Mouse (Mus musculus): ENCODE results near the gene Rd3l. TPM values are rescaled to one million over a fixed set of nuclear protein-coding genes. Genes with fewer than 3 reads are reported as not detected.

The Rd3l gene
- polyA plus RNA-seq, 1 experiment from 2014 or later: 0.26 TPM

DNA sequence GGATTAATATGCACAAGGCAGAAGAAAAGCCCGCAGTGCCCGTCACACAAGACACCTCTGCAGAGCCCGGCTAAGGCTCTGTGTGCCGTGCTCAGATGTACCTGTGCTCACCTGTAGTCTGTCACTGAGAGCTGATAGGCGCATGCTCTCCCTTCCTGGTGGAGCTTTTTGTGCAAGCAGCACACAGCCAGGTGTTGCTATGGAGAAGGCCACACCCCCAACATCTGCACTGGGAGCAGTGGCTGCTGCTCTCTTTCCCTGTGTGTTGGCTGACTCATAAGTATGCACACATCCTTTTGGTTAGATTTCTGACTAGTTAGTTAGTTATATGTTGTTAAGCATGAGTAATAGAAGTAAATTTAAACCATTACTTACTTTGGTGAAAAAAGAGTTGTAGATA lies 11.5 kb upstream of the Rd3l start:
- H3K36me3 ChIP-seq: 0 out of 2 replicates have a peak, but pooled peaks cover 2% of the 10 kb centered on the region
- no peaks in the 10 kb centered on the region for H3K9me3 ChIP-seq
- WGBS: 81% methylated on average over 5 of the region's 5 CpGs
- no peaks in the 10 kb centered on the region for H3K27me3 ChIP-seq (ENCODE audit: insufficient read depth, poor library complexity, severe bottlenecking)
- no peaks in the 10 kb centered on the region for H3K4me1 ChIP-seq
- H3K27ac ChIP-seq: no peak overlapping the region
- H3K4me3 ChIP-seq: no peak overlapping the region
- DNase-seq (ENCODE audit: low spot score): no peak

DNA sequence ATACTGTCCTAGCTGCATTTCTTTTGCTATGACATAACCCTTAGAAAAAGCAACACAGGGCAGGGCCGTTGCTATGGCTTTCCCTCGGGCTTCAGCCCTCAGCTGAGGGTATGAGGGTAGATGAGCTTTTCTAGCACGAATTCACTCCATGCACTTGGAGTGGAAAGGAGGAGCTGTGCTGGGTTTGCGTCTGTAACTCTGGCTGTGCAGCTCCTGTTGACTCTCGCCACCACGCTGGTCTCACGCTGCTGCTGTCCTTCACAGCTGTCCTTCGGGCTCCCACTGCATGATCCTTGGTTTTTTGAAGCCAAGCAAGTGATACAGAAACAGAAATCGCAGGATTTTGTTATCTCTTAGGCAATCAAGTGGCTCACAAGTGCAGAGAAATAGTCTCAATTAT lies 5.6 kb upstream of the Rd3l start:
- 42% methylated on average over 9 of the region's 9 CpGs for WGBS
- H3K27ac ChIP-seq: no peak overlapping the region
- H3K36me3 ChIP-seq: no peaks in the 10 kb centered on the region
- H3K9me3 ChIP-seq: no peaks in the 10 kb centered on the region
- H3K4me1 ChIP-seq: no peaks in the 10 kb centered on the region
- no peak for DNase-seq (ENCODE audit: low spot score)
- no peaks in the 10 kb centered on the region for H3K27me3 ChIP-seq (ENCODE audit: insufficient read depth, poor library complexity, severe bottlenecking)
- H3K4me3 ChIP-seq: no peak overlapping the region

- Histone ChIP-seq H3K9me3 (no peaks in the 10 kb centered on the region), H3K36me3 (no peaks in the 10 kb centered on the region), H3K27ac (no peak overlapping the region), H3K4me3 (no peak overlapping the region), H3K4me1 (peaks cover 12% of the 10 kb centered on the region), H3K27me3 (ENCODE audit: insufficient read depth, poor library complexity, severe bottlenecking) (no peaks in the 10 kb centered on the region)
- no peak for DNase-seq (ENCODE audit: low spot score)
- 61% methylated on average over 2 of the region's 2 CpGs for WGBS
These were observed 2.0 kb upstream of the Rd3l start for GRCm38 (mm10) chr12:111983165-111983564.

- Histone ChIP-seq H3K36me3 (no peaks in the 10 kb centered on the region), H3K27me3 (ENCODE audit: insufficient read depth, poor library complexity, severe bottlenecking) (no peaks in the 10 kb centered on the region), H3K27ac (no peak overlapping the region), H3K4me3 (no peak overlapping the region), H3K9me3 (no peaks in the 10 kb centered on the region), H3K4me1 (peaks cover 25% of the 10 kb centered on the region)
- WGBS: 84% methylated on average over 8 of the region's 8 CpGs
- DNase-seq (ENCODE audit: low spot score): no peak
These were observed 714 bp upstream of the Rd3l start for GRCm38 (mm10) chr12:111981831-111982230.

- DNase-seq (ENCODE audit: low spot score): no peak
- Histone ChIP-seq H3K4me3 (no peak overlapping the region), H3K9me3 (no peaks in the 10 kb centered on the region), H3K27ac (peak overlapping the region; percentile 84; the same call in 1 of the 2 replicates), H3K36me3 (no peaks in the 10 kb centered on the region), H3K4me1 (peaks cover 31% of the 10 kb centered on the region), H3K27me3 (ENCODE audit: insufficient read depth, poor library complexity, severe bottlenecking) (no peaks in the 10 kb centered on the region)
- 70% methylated on average over 6 of the region's 6 CpGs for WGBS
These were observed 2.8 kb downstream of the Rd3l start for GRCm38 (mm10) chr12:111978274-111978673.

DNA sequence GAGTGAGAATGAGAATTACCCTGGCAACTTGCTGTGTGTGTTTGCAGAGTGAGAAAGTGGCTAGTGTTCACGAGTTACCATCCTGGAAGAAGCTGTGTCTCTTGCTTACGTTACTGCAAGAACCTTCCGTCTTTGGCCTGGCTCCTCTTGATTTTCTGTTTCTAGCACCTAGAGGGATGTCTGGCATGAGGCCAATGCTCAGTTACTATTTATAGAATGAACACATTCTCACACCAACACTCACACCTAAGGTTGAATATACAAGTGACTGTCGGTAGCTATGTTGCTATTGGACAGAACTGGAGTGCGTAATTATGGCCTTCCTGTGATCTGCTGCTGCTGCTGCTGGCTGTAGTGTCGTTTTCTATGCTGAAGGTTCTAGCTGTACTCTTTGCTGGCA lies 4.0 kb downstream of the Rd3l start:
- no peak for DNase-seq (ENCODE audit: low spot score)
- Histone ChIP-seq H3K27me3 (ENCODE audit: insufficient read depth, poor library complexity, severe bottlenecking) (no peaks in the 10 kb centered on the region), H3K4me3 (no peak overlapping the region), H3K27ac (peak overlapping the region; percentile 84), H3K36me3 (no peaks in the 10 kb centered on the region), H3K9me3 (no peaks in the 10 kb centered on the region), H3K4me1 (peaks cover 31% of the 10 kb centered on the region)
- 34% methylated on average over 6 of the region's 6 CpGs for WGBS

DNA sequence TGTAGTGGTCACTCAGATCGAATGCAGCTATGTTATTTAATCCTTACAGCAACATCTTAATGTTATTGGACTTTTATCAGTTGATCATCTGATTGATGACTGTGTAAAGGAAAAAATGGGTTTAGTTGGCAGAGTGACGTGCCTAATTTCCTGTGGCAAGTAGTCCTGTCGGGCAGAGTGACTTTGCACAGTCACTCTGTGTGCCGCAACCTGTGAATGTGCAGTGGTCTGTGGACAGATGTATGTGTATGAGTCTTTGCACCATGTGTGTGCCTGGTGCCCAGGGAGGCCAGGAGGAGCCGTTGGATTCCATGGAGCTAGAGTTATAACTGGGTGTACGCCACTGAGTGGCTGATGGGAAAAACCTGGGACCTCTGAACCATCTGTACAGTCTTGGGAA lies 6.5 kb downstream of the Rd3l start:
- H3K36me3 ChIP-seq: no peaks in the 10 kb centered on the region
- DNase-seq (ENCODE audit: low spot score): no peak
- H3K27ac ChIP-seq: no peak overlapping the region
- WGBS: 82% methylated on average over 6 of the region's 6 CpGs
- no peaks in the 10 kb centered on the region for H3K9me3 ChIP-seq
- peaks cover 22% of the 10 kb centered on the region for H3K4me1 ChIP-seq
- H3K27me3 ChIP-seq (ENCODE audit: insufficient read depth, poor library complexity, severe bottlenecking): no peaks in the 10 kb centered on the region
- no peak overlapping the region for H3K4me3 ChIP-seq

- Histone ChIP-seq H3K27me3 (ENCODE audit: insufficient read depth, poor library complexity, severe bottlenecking) (no peaks in the 10 kb centered on the region), H3K36me3 (no peaks in the 10 kb centered on the region), H3K4me3 (no peak overlapping the region), H3K9me3 (no peaks in the 10 kb centered on the region), H3K27ac (no peak overlapping the region), H3K4me1 (peaks cover 13% of the 10 kb centered on the region)
- no peak for DNase-seq (ENCODE audit: low spot score)
- WGBS: 85% methylated on average over 10 of the region's 10 CpGs
These were observed 8.6 kb downstream of the Rd3l start for GRCm38 (mm10) chr12:111972504-111972903.

DNA sequence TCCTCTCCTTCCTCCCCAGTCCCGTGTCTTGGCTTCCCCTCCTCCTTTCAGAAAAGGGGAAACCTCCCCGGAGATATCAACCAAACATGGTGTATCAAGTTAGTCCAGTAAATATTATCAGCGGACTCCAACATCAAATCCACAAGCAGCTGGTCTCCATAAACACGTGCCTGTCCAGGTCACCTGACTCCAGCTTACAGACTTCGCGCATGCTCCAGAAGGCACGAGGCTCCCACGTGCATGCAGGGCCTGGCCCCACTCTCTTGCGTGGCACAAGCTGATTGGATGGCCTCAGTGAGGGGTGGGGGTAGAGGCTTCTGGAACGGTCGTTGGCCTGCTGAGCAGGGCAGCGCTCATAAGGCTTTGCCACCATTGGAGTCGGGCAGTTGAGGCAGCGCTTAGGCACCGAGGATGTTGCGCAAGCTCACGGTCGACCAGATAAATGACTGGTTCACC lies 9.9 kb downstream of the Rd3l start, which contains the start of gene Tdrd9:
Gene Tdrd9, plus strand, starts transcription at position 329 of the 456 bp plus-strand sequence.
- peaks cover under 1% of the 10 kb centered on the region for H3K4me1 ChIP-seq
- DNase-seq (ENCODE audit: low spot score): no peak
- no peaks in the 10 kb centered on the region for H3K9me3 ChIP-seq
- H3K4me3 ChIP-seq: no peak within 1 kb of the TSS
- H3K27ac ChIP-seq: no peak within 1 kb of the TSS
- H3K36me3 ChIP-seq: no peaks in the 10 kb centered on the region
- H3K27me3 ChIP-seq (ENCODE audit: insufficient read depth, poor library complexity, severe bottlenecking): no peaks in the 10 kb centered on the region
- WGBS: 86% methylated on average over 18 of the region's 18 CpGs

DNA sequence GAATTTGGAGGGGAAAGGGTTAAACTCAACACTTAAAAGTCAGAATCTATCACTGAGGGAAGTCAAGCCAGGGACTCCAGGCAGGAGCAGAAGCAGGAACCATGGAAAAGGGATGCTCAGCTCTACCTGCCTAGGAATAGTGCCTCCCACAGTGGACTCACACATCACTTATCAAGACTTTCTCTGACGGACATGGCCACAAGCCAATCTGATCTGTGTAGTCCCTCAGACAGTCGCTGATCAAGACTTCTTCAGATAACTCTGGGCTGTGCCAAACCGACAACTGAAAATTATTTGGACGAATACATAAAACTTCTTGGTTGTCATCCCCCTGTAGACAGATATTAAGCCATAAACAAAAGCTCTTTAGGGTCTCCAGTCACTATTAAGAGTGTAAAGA lies 11.0 kb downstream of the Rd3l start:
- 75% methylated on average over 4 of the region's 4 CpGs for WGBS
- Histone ChIP-seq H3K27me3 (ENCODE audit: insufficient read depth, poor library complexity, severe bottlenecking) (no peaks in the 10 kb centered on the region), H3K4me1 (peaks cover 11% of the 10 kb centered on the region), H3K36me3 (no peaks in the 10 kb centered on the region), H3K9me3 (no peaks in the 10 kb centered on the region), H3K27ac (no peak overlapping the region), H3K4me3 (no peak overlapping the region)
- no peak for DNase-seq (ENCODE audit: low spot score)

- peak; percentile 97 for DNase-seq (ENCODE audit: low spot score)
- Histone ChIP-seq H3K27ac (peak within 1 kb of the TSS; percentile 99), H3K9me3 (no peaks in the 10 kb centered on the region), H3K36me3 (peaks cover 26% of the 10 kb centered on the region), H3K4me3 (peak within 1 kb of the TSS; percentile 98), H3K4me1 (peaks cover 13% of the 10 kb centered on the region), H3K27me3 (ENCODE audit: insufficient read depth, poor library complexity, severe bottlenecking) (no peaks in the 10 kb centered on the region)
- WGBS: under 1% methylated on average over 37 of the region's 37 CpGs
These were observed 14.4 kb downstream of the Rd3l start, which contains the start of gene Atp5mpl for GRCm38 (mm10) chr12:111966683-111967173. Gene Atp5mpl, minus strand, starts transcription at chr12:111966977.

DNA sequence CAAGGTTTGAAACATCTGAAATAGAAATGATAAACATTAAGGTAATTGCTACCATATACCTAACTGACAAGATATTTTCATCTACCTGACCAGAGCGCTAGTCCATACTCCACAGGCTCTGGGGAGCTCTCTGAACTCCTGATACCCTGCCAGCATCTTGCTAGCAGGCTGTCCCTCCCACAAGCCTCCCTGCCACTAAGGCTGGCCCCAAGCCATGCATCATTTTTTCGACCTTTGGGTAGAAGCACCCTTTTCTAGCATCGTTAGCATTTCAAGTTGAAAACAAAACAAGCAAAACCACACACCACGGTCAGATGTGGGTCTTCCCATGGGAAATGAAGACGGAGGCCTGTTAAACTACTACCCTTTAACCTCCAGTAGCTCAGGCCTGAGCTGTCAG lies 17.8 kb downstream of the Rd3l start:
- no peak for DNase-seq (ENCODE audit: low spot score)
- H3K36me3 ChIP-seq: peaks cover 55% of the 10 kb centered on the region
- no peak overlapping the region for H3K27ac ChIP-seq
- 0 out of 2 replicates have a peak, but pooled peaks cover 3% of the 10 kb centered on the region for H3K9me3 ChIP-seq
- peaks cover 16% of the 10 kb centered on the region for H3K4me1 ChIP-seq
- no peaks in the 10 kb centered on the region for H3K27me3 ChIP-seq (ENCODE audit: insufficient read depth, poor library complexity, severe bottlenecking)
- no peak overlapping the region for H3K4me3 ChIP-seq
- WGBS: 89% methylated on average over 5 of the region's 5 CpGs

- no peak overlapping the region for H3K4me3 ChIP-seq
- 0 out of 2 replicates have a peak, but pooled peaks cover 3% of the 10 kb centered on the region for H3K9me3 ChIP-seq
- H3K36me3 ChIP-seq: peaks cover 45% of the 10 kb centered on the region
- no peak for DNase-seq (ENCODE audit: low spot score)
- peaks cover 11% of the 10 kb centered on the region for H3K4me1 ChIP-seq
- 41% methylated on average over 9 of the region's 9 CpGs for WGBS
- no peaks in the 10 kb centered on the region for H3K27me3 ChIP-seq (ENCODE audit: insufficient read depth, poor library complexity, severe bottlenecking)
- no peak overlapping the region for H3K27ac ChIP-seq
These were observed 22.8 kb downstream of the Rd3l start for GRCm38 (mm10) chr12:111958101-111958865.

Data from heart, embryonic 10.5 days (tissue).